Mouse (Mus musculus) heart, adult 2 months (tissue): ENCODE measurements around the gene Vegfa. TPM values are rescaled to one million over a fixed set of nuclear protein-coding genes. Genes with fewer than 3 reads are reported as not detected.
A peak's percentile ranks its signal among the peaks of the same experiment; 100 is the strongest.

ENCODE experiments used
- DNase-seq, 2 experiments: peaks; one replicate each; pipeline ENCODE4 v3.0.0; 2021
- H3K27ac ChIP-seq: fragments of 200-600 bp; 2 replicates; pipeline ENCODE4 v1.8.1; 2022
- H3K27me3 ChIP-seq: fragments of 200-500 bp; 2 replicates; pipeline ENCODE4 v1.6.1; 2012; ENCODE audit warnings: mild to moderate bottlenecking, low read length, inconsistent platforms, mixed read lengths; ENCODE audit not compliant: control insufficient read depth, insufficient read depth
- H3K36me3 ChIP-seq: fragments of 200-500 bp; 2 replicates; pipeline ENCODE4 v1.6.1; 2012; ENCODE audit warnings: low read length, inconsistent platforms; ENCODE audit not compliant: control insufficient read depth, insufficient read depth
- H3K4me1 ChIP-seq: fragments of 200-500 bp; 2 replicates; pipeline ENCODE4 v1.6.1; 2011; ENCODE audit warnings: low read length; ENCODE audit not compliant: control insufficient read depth, insufficient read depth
- H3K4me3 ChIP-seq: fragments of 200-600 bp; 2 replicates; pipeline ENCODE4 v1.8.1; 2022
- H3K79me2 ChIP-seq: fragments of 200-500 bp; replicated peaks from 2 replicates; pipeline ENCODE4 v1.6.1; 2012; ENCODE audit warnings: mild to moderate bottlenecking, inconsistent platforms, low read length, moderate library complexity, mixed read lengths; ENCODE audit not compliant: control insufficient read depth, insufficient read depth
- H3K9ac ChIP-seq: fragments of 200-500 bp; 2 replicates; pipeline ENCODE4 v1.6.1; 2012; ENCODE audit warnings: low read depth, mild to moderate bottlenecking, control low read depth, inconsistent platforms, low read length, mixed read lengths
- CTCF ChIP-seq: fragments of 200-600 bp; IDR thresholded peaks from 2 replicates; pipeline ENCODE4 v1.8.1; 2022; ENCODE audit warnings: antibody characterized with exemption, mild to moderate bottlenecking, moderate library complexity
- EP300 ChIP-seq: fragments of 200-500 bp; IDR thresholded peaks from 2 replicates; pipeline ENCODE4 v1.6.1; 2011; ENCODE audit warnings: low read depth, low read length, control low read depth; ENCODE audit not compliant: insufficient read depth
- POLR2A ChIP-seq: fragments of 200-500 bp; IDR thresholded peaks from 2 replicates; pipeline ENCODE4 v1.6.1; 2011; ENCODE audit warnings: mild to moderate bottlenecking, low read depth, low read length, control low read depth; ENCODE audit not compliant: insufficient read depth
- WGBS: fragments of 180-500 bp; shearing (Covaris S2); methylation state at CpG from one replicate; pipeline ENCODE4 v1.1.7; 2018; 5-methylcytosine and 5-hydroxymethylcytosine counted together
- intact Hi-C: fragments of 180-260 bp; cut with DNase I; formaldehyde crosslinking; loops from one replicate; pipeline ENCODE4 v1.15.1; 2025
- long read RNA-seq: library from polyadenylated mRNA; stranded (forward); transcript quantifications from one replicate; pipeline ENCODE4 v2.0.0, GENCODE M21; 2021
- polyA plus RNA-seq: library from polyadenylated mRNA; depleted of rRNA; stranded (reverse); fragments of >200 nt; gene quantifications from 2 replicates; pipeline ENCODE4 v1.2.3, GENCODE M21; 2012; rRNA removed
- total RNA-seq, 2 experiments: library from RNA; stranded (reverse); gene quantifications; 2 replicates each; pipeline ENCODE4 v1.2.3; 2021

Vegfa gene
- 100 to 1,000 TPM; 207 to 328 TPM for total RNA-seq
- 384 and 618 TPM in 2 replicates for polyA plus RNA-seq
- long read RNA-seq, transcript Vegfa-202 (7 exons, 3,451 nt): minor isoform, 101 of 275 reads
- long read RNA-seq, transcript Vegfa-207 (8 exons, 1,973 nt): major isoform, 123 of 275 reads
- long read RNA-seq, partial matches to known transcripts: 1 of 275 reads
- long read RNA-seq, other reads (novel, unspliced or antisense): 42 of 275 reads

- no peaks in the 10 kb centered on the region for H3K79me2 ChIP-seq
- H3K27ac ChIP-seq: peak within 1 kb of the TSS; percentile 96
- peak within 1 kb of the TSS; percentile 81 for H3K9ac ChIP-seq
- intact Hi-C loops: loop anchor here (1.0 to 5.0 kb wide), 6 partner anchors 75 to 350 kb away; no protein-coding TSS in a partner anchor
- no peaks in the 10 kb centered on the region for H3K27me3 ChIP-seq
- peak; percentile 93 to 94 for DNase-seq
- no peaks in the 10 kb centered on the region for H3K36me3 ChIP-seq
- TF ChIP-seq EP300 (peak; percentile 94), CTCF (peak; percentile 85), POLR2A (peak; percentile 99)
- H3K4me1 ChIP-seq: peaks cover 7% of the 10 kb centered on the region
- WGBS: 1% methylated on average over 40 of the region's 40 CpGs
- H3K4me3 ChIP-seq: peak within 1 kb of the TSS; percentile 78
Measured at GRCm38 (mm10) chr17:46032257-46032991, at the start of gene Vegfa. Vegfa (minus strand) TSS chr17:46032369.

- H3K36me3 ChIP-seq: no peaks in the 10 kb centered on the region
- 61% methylated on average over 7 of the region's 7 CpGs for WGBS
- no peak overlapping the region for H3K9ac ChIP-seq
- H3K4me1 ChIP-seq: peaks cover 3% of the 10 kb centered on the region
- no peak overlapping the region for H3K4me3 ChIP-seq
- no peaks in the 10 kb centered on the region for H3K27me3 ChIP-seq
- intact Hi-C loops: no loop called here
- TF ChIP-seq CTCF: no peak
- TF ChIP-seq POLR2A: no peak
- no peak for TF ChIP-seq EP300
- H3K79me2 ChIP-seq: no peaks in the 10 kb centered on the region
- no peak overlapping the region for H3K27ac ChIP-seq
- DNase-seq: peak; percentile 67 to 73
Measured at GRCm38 (mm10) chr17:46081657-46082056, 49.5 kb upstream of the Vegfa start.

GRCm38 (mm10) chr17:46081042-46081441 is 48.9 kb upstream of the Vegfa start:
- intact Hi-C loops: no loop called here
- peaks cover 3% of the 10 kb centered on the region for H3K4me1 ChIP-seq
- no peaks in the 10 kb centered on the region for H3K27me3 ChIP-seq
- no peak overlapping the region for H3K27ac ChIP-seq
- H3K9ac ChIP-seq: no peak overlapping the region
- WGBS: 51% methylated on average over 5 of the region's 5 CpGs
- H3K36me3 ChIP-seq: no peaks in the 10 kb centered on the region
- no peaks in the 10 kb centered on the region for H3K79me2 ChIP-seq
- no peak overlapping the region for H3K4me3 ChIP-seq
- DNase-seq: no peak
- no peak for TF ChIP-seq EP300
- TF ChIP-seq POLR2A: no peak
- no peak for TF ChIP-seq CTCF

- no peaks in the 10 kb centered on the region for H3K79me2 ChIP-seq
- TF ChIP-seq CTCF (no peak), POLR2A (no peak)
- H3K4me3 ChIP-seq: no peak overlapping the region
- H3K9ac ChIP-seq: no peak overlapping the region
- intact Hi-C loops: no loop called here
- WGBS: 66% methylated on average over 7 of the region's 7 CpGs
- no peak overlapping the region for H3K27ac ChIP-seq
- H3K36me3 ChIP-seq: no peaks in the 10 kb centered on the region
- H3K27me3 ChIP-seq: no peaks in the 10 kb centered on the region
- peaks cover 3% of the 10 kb centered on the region for H3K4me1 ChIP-seq
- no peak for DNase-seq
Measured at GRCm38 (mm10) chr17:46080388-46080787, 48.2 kb upstream of the Vegfa start.

GRCm38 (mm10) chr17:46079037-46079436 is 46.9 kb upstream of the Vegfa start:
- no peak for TF ChIP-seq POLR2A
- no peak for TF ChIP-seq EP300
- peak; percentile 14; the same call in 1 of the 2 replicates for TF ChIP-seq CTCF
- intact Hi-C loops: no loop called here
- no peak overlapping the region for H3K4me3 ChIP-seq
- H3K27ac ChIP-seq: no peak overlapping the region
- WGBS: 75% methylated on average over 2 of the region's 2 CpGs
- no peaks in the 10 kb centered on the region for H3K79me2 ChIP-seq
- DNase-seq: no peak
- H3K9ac ChIP-seq: no peak overlapping the region
- H3K27me3 ChIP-seq: no peaks in the 10 kb centered on the region
- no peaks in the 10 kb centered on the region for H3K36me3 ChIP-seq
- H3K4me1 ChIP-seq: peaks cover 2% of the 10 kb centered on the region; the same call in 1 of the 2 replicates

GRCm38 (mm10) chr17:46077921-46078534 is 45.9 kb upstream of the Vegfa start:
- Histone ChIP-seq H3K36me3 (no peaks in the 10 kb centered on the region), H3K4me3 (no peak overlapping the region), H3K27ac (no peak overlapping the region), H3K79me2 (no peaks in the 10 kb centered on the region), H3K27me3 (no peaks in the 10 kb centered on the region), H3K4me1 (peaks cover 2% of the 10 kb centered on the region; the same call in 1 of the 2 replicates), H3K9ac (no peak overlapping the region)
- WGBS: 89% methylated on average over 12 of the region's 12 CpGs
- DNase-seq: no peak
- intact Hi-C loops: no loop called here
- no peak for TF ChIP-seq CTCF
- TF ChIP-seq EP300: no peak
- TF ChIP-seq POLR2A: no peak
